Mouse (Mus musculus): ENCODE data around the gene Tpm1. TPM values are rescaled to one million over a fixed set of nuclear protein-coding genes. Genes with fewer than 3 reads are reported as not detected.

The Tpm1 gene
- polyA plus RNA-seq, 1 experiment from 2014 or later: 159 TPM

- ATAC-seq: no peak
- Histone ChIP-seq H3K4me2 (ENCODE audit: low read length) (no peak overlapping the region), H3K27ac (ENCODE audit: low read length) (no peak overlapping the region), H3K4me1 (ENCODE audit: control insufficient read depth, insufficient read depth, low read length) (peaks cover 17% of the 10 kb centered on the region), H3K9me3 (replicated peaks; ENCODE audit: control insufficient read depth, low read length, poor library complexity, severe bottlenecking) (peaks cover 7% of the 10 kb centered on the region; the same call in 1 of the 2 replicates), H3K36me3 (ENCODE audit: control insufficient read depth, insufficient read depth, low read length) (peaks cover 42% of the 10 kb centered on the region), H3K4me3 (ENCODE audit: low read depth, low read length) (no peak overlapping the region), H3K27me3 (ENCODE audit: control insufficient read depth, insufficient read depth, low read depth, low read length) (no peaks in the 10 kb centered on the region), H3K9ac (ENCODE audit: low read depth, low read length) (no peak overlapping the region)
- WGBS: 85% methylated on average over 12 of the region's 12 CpGs
Measured at GRCm38 (mm10) chr9:67035957-67036451, 13.2 kb downstream of the Tpm1 start.

GRCm38 (mm10) chr9:67034677-67035076, 14.5 kb downstream of the Tpm1 start:
- peaks cover 7% of the 10 kb centered on the region; the same call in 1 of the 2 replicates for H3K9me3 ChIP-seq (replicated peaks; ENCODE audit: control insufficient read depth, low read length, poor library complexity, severe bottlenecking)
- H3K4me1 ChIP-seq (ENCODE audit: control insufficient read depth, insufficient read depth, low read length): peaks cover 3% of the 10 kb centered on the region
- no peak overlapping the region for H3K4me3 ChIP-seq (ENCODE audit: low read depth, low read length)
- H3K4me2 ChIP-seq (ENCODE audit: low read length): no peak overlapping the region
- H3K36me3 ChIP-seq (ENCODE audit: control insufficient read depth, insufficient read depth, low read length): peaks cover 53% of the 10 kb centered on the region
- H3K27ac ChIP-seq (ENCODE audit: low read length): no peak overlapping the region
- ATAC-seq: no peak
- H3K9ac ChIP-seq (ENCODE audit: low read depth, low read length): no peak overlapping the region
- WGBS: 96% methylated on average over 4 of the region's 4 CpGs
- H3K27me3 ChIP-seq (ENCODE audit: control insufficient read depth, insufficient read depth, low read depth, low read length): no peaks in the 10 kb centered on the region

GRCm38 (mm10) chr9:67033016-67033415, 16.2 kb downstream of the Tpm1 start:
- no peaks in the 10 kb centered on the region for H3K27me3 ChIP-seq (ENCODE audit: control insufficient read depth, insufficient read depth, low read depth, low read length)
- H3K4me2 ChIP-seq (ENCODE audit: low read length): no peak overlapping the region
- no peak overlapping the region for H3K27ac ChIP-seq (ENCODE audit: low read length)
- 0 out of 2 replicates have a peak, but pooled peaks cover 3% of the 10 kb centered on the region for H3K4me1 ChIP-seq (ENCODE audit: control insufficient read depth, insufficient read depth, low read length)
- peaks cover 7% of the 10 kb centered on the region; the same call in 1 of the 2 replicates for H3K9me3 ChIP-seq (replicated peaks; ENCODE audit: control insufficient read depth, low read length, poor library complexity, severe bottlenecking)
- no peak for ATAC-seq
- H3K4me3 ChIP-seq (ENCODE audit: low read depth, low read length): no peak overlapping the region
- WGBS: 91% methylated on average over 10 of the region's 10 CpGs
- no peak overlapping the region for H3K9ac ChIP-seq (ENCODE audit: low read depth, low read length)
- peaks cover 57% of the 10 kb centered on the region for H3K36me3 ChIP-seq (ENCODE audit: control insufficient read depth, insufficient read depth, low read length)

- ATAC-seq: no peak
- peaks cover 7% of the 10 kb centered on the region; the same call in 1 of the 2 replicates for H3K9me3 ChIP-seq (replicated peaks; ENCODE audit: control insufficient read depth, low read length, poor library complexity, severe bottlenecking)
- H3K4me2 ChIP-seq (ENCODE audit: low read length): no peak overlapping the region
- no peaks in the 10 kb centered on the region for H3K27me3 ChIP-seq (ENCODE audit: control insufficient read depth, insufficient read depth, low read depth, low read length)
- H3K4me3 ChIP-seq (ENCODE audit: low read depth, low read length): no peak overlapping the region
- H3K4me1 ChIP-seq (ENCODE audit: control insufficient read depth, insufficient read depth, low read length): 0 out of 2 replicates have a peak, but pooled peaks cover 3% of the 10 kb centered on the region
- 95% methylated on average over 15 of the region's 15 CpGs for WGBS
- peaks cover 57% of the 10 kb centered on the region for H3K36me3 ChIP-seq (ENCODE audit: control insufficient read depth, insufficient read depth, low read length)
- no peak overlapping the region for H3K27ac ChIP-seq (ENCODE audit: low read length)
- no peak overlapping the region for H3K9ac ChIP-seq (ENCODE audit: low read depth, low read length)
Measured at GRCm38 (mm10) chr9:67032611-67033010, 16.6 kb downstream of the Tpm1 start.

GRCm38 (mm10) chr9:67029518-67029917, 19.7 kb downstream of the Tpm1 start:
- no peak overlapping the region for H3K4me2 ChIP-seq (ENCODE audit: low read length)
- no peak overlapping the region for H3K9ac ChIP-seq (ENCODE audit: low read depth, low read length)
- no peaks in the 10 kb centered on the region for H3K27me3 ChIP-seq (ENCODE audit: control insufficient read depth, insufficient read depth, low read depth, low read length)
- H3K4me3 ChIP-seq (ENCODE audit: low read depth, low read length): no peak overlapping the region
- 91% methylated on average over 13 of the region's 13 CpGs for WGBS
- peaks cover 42% of the 10 kb centered on the region for H3K36me3 ChIP-seq (ENCODE audit: control insufficient read depth, insufficient read depth, low read length)
- H3K27ac ChIP-seq (ENCODE audit: low read length): no peak overlapping the region
- no peak for ATAC-seq
- 0 out of 2 replicates have a peak, but pooled peaks cover under 1% of the 10 kb centered on the region for H3K9me3 ChIP-seq (replicated peaks; ENCODE audit: control insufficient read depth, low read length, poor library complexity, severe bottlenecking)
- no peaks in the 10 kb centered on the region for H3K4me1 ChIP-seq (ENCODE audit: control insufficient read depth, insufficient read depth, low read length)

GRCm38 (mm10) chr9:67028929-67029328, 20.3 kb downstream of the Tpm1 start:
- H3K36me3 ChIP-seq (ENCODE audit: control insufficient read depth, insufficient read depth, low read length): peaks cover 39% of the 10 kb centered on the region
- 82% methylated on average over 4 of the region's 4 CpGs for WGBS

GRCm38 (mm10) chr9:67028133-67028724, 21.0 kb downstream of the Tpm1 start:
- no peaks in the 10 kb centered on the region for H3K4me1 ChIP-seq (ENCODE audit: control insufficient read depth, insufficient read depth, low read length)
- peaks cover 32% of the 10 kb centered on the region for H3K36me3 ChIP-seq (ENCODE audit: control insufficient read depth, insufficient read depth, low read length)
- H3K9ac ChIP-seq (ENCODE audit: low read depth, low read length): no peak overlapping the region
- no peak overlapping the region for H3K27ac ChIP-seq (ENCODE audit: low read length)
- H3K27me3 ChIP-seq (ENCODE audit: control insufficient read depth, insufficient read depth, low read depth, low read length): no peaks in the 10 kb centered on the region
- ATAC-seq: no peak
- H3K4me2 ChIP-seq (ENCODE audit: low read length): no peak overlapping the region
- no peaks in the 10 kb centered on the region for H3K9me3 ChIP-seq (replicated peaks; ENCODE audit: control insufficient read depth, low read length, poor library complexity, severe bottlenecking)
- 81% methylated on average over 12 of the region's 12 CpGs for WGBS
- H3K4me3 ChIP-seq (ENCODE audit: low read depth, low read length): no peak overlapping the region

More at GRCm38 (mm10) chr9:67028929-67029328, 20.3 kb downstream of the Tpm1 start:
- Histone ChIP-seq H3K9ac (ENCODE audit: low read depth, low read length) (no peak overlapping the region), H3K4me1 (ENCODE audit: control insufficient read depth, insufficient read depth, low read length) (no peaks in the 10 kb centered on the region), H3K4me3 (ENCODE audit: low read depth, low read length) (no peak overlapping the region), H3K27me3 (ENCODE audit: control insufficient read depth, insufficient read depth, low read depth, low read length) (no peaks in the 10 kb centered on the region), H3K27ac (ENCODE audit: low read length) (no peak overlapping the region), H3K9me3 (replicated peaks; ENCODE audit: control insufficient read depth, low read length, poor library complexity, severe bottlenecking) (no peaks in the 10 kb centered on the region), H3K4me2 (ENCODE audit: low read length) (no peak overlapping the region)
- ATAC-seq: no peak

GRCm38 (mm10) chr9:67026890-67027289, 22.3 kb downstream of the Tpm1 start:
- WGBS: 89% methylated on average over 7 of the region's 7 CpGs
- Histone ChIP-seq H3K9ac (ENCODE audit: low read depth, low read length) (no peak overlapping the region), H3K4me1 (ENCODE audit: control insufficient read depth, insufficient read depth, low read length) (no peaks in the 10 kb centered on the region), H3K4me2 (ENCODE audit: low read length) (no peak overlapping the region), H3K9me3 (replicated peaks; ENCODE audit: control insufficient read depth, low read length, poor library complexity, severe bottlenecking) (no peaks in the 10 kb centered on the region), H3K27ac (ENCODE audit: low read length) (no peak overlapping the region), H3K27me3 (ENCODE audit: control insufficient read depth, insufficient read depth, low read depth, low read length) (no peaks in the 10 kb centered on the region), H3K4me3 (ENCODE audit: low read depth, low read length) (no peak overlapping the region), H3K36me3 (ENCODE audit: control insufficient read depth, insufficient read depth, low read length) (peaks cover 23% of the 10 kb centered on the region)
- no peak for ATAC-seq

GRCm38 (mm10) chr9:67026061-67026460, 23.1 kb downstream of the Tpm1 start:
- no peak overlapping the region for H3K4me3 ChIP-seq (ENCODE audit: low read depth, low read length)
- no peaks in the 10 kb centered on the region for H3K9me3 ChIP-seq (replicated peaks; ENCODE audit: control insufficient read depth, low read length, poor library complexity, severe bottlenecking)
- WGBS: 97% methylated on average over 7 of the region's 7 CpGs
- H3K9ac ChIP-seq (ENCODE audit: low read depth, low read length): no peak overlapping the region
- peaks cover 20% of the 10 kb centered on the region for H3K36me3 ChIP-seq (ENCODE audit: control insufficient read depth, insufficient read depth, low read length)
- H3K27ac ChIP-seq (ENCODE audit: low read length): no peak overlapping the region
- H3K27me3 ChIP-seq (ENCODE audit: control insufficient read depth, insufficient read depth, low read depth, low read length): no peaks in the 10 kb centered on the region
- no peak overlapping the region for H3K4me2 ChIP-seq (ENCODE audit: low read length)
- H3K4me1 ChIP-seq (ENCODE audit: control insufficient read depth, insufficient read depth, low read length): no peaks in the 10 kb centered on the region
- no peak for ATAC-seq

All from midbrain, embryonic 16.5 days (tissue).